Mouse (Mus musculus): Measurements from ENCODE around the gene T. TPM values are rescaled to one million over a fixed set of nuclear protein-coding genes. Genes with fewer than 3 reads are reported as not detected.
A peak's percentile ranks its signal among the peaks of the same experiment; 100 is the strongest.

T gene
- polyA plus RNA-seq, 1 experiment from 2014 or later = 0.54 TPM

DNA sequence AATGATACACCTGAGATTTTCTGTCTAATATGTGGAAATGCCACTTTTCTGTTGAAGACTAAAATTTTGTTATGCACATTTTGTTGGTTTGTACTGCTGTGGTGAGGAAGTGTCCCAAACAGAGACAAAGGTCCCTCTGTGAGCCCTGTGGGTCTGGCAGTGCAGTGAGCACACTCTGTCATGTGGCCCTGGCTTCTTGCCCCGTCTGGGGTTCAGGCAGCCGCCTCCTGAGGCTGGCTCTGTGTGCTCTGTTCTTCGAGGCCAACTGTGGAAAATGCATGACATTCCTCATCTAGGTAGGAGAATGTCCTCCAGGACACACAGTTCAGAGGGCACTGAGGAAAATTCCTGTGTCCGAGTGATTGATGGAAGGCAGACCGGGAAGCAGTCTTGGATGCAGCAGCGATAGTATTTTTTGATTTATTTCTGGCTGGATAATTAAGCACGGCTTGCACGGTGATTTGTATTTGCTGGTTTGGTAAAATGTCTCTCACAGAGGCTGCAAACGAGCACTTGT lies 13.5 kb downstream of the T start:
- no peaks in the 10 kb centered on the region for H3K36me3 ChIP-seq (ENCODE audit: control insufficient read depth, insufficient read depth, low read length)
- no peak overlapping the region for H3K4me3 ChIP-seq (ENCODE audit: low read depth, low read length)
- no peaks in the 10 kb centered on the region for H3K9me3 ChIP-seq (ENCODE audit: control insufficient read depth, low read length)
- ATAC-seq (replicated peaks; ENCODE audit: low FRiP score, low TSS enrichment, low read depth) = no peak
- no peaks in the 10 kb centered on the region for H3K27me3 ChIP-seq (replicated peaks; ENCODE audit: control insufficient read depth, insufficient read depth, low read length)
- H3K9ac ChIP-seq (ENCODE audit: low read length) = no peak overlapping the region
- H3K4me1 ChIP-seq (replicated peaks; ENCODE audit: control insufficient read depth, insufficient read depth, low read length) = no peaks in the 10 kb centered on the region
- no peak overlapping the region for H3K4me2 ChIP-seq (ENCODE audit: low read length)
- WGBS = 14% methylated on average over 9 of the region's 9 CpGs
- DNase-seq (ENCODE audit: low spot score) = no peak
- no peak overlapping the region for H3K27ac ChIP-seq (ENCODE audit: low read depth)

DNA sequence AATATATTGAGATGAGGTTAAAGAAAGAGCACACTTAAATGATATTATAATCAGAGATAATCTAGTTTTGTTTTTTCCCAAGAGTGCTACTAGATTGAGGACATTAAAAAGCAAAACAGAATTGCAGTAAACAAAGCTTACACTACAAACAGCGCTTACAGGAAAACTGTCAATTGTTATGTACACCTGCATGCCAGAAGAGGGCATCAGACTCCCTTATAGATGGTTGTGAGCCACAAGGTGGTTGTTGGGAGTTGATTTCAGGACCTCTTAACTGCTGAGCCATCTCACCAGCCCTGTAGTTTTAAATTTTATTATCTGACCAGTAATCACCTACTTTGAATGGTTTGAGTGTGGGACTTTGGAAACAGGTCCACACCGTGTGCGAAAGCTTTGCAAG lies 14.1 kb downstream of the T start:
- H3K4me2 ChIP-seq (ENCODE audit: low read length) = no peak overlapping the region
- WGBS = 75% methylated on average over 3 of the region's 3 CpGs
- H3K4me1 ChIP-seq (replicated peaks; ENCODE audit: control insufficient read depth, insufficient read depth, low read length) = no peaks in the 10 kb centered on the region
- no peaks in the 10 kb centered on the region for H3K36me3 ChIP-seq (ENCODE audit: control insufficient read depth, insufficient read depth, low read length)
- H3K27me3 ChIP-seq (replicated peaks; ENCODE audit: control insufficient read depth, insufficient read depth, low read length) = no peaks in the 10 kb centered on the region
- H3K4me3 ChIP-seq (ENCODE audit: low read depth, low read length) = no peak overlapping the region
- H3K27ac ChIP-seq (ENCODE audit: low read depth) = no peak overlapping the region
- DNase-seq (ENCODE audit: low spot score) (no peak), ATAC-seq (replicated peaks; ENCODE audit: low FRiP score, low TSS enrichment, low read depth) (no peak)
- no peak overlapping the region for H3K9ac ChIP-seq (ENCODE audit: low read length)
- no peaks in the 10 kb centered on the region for H3K9me3 ChIP-seq (ENCODE audit: control insufficient read depth, low read length)

DNA sequence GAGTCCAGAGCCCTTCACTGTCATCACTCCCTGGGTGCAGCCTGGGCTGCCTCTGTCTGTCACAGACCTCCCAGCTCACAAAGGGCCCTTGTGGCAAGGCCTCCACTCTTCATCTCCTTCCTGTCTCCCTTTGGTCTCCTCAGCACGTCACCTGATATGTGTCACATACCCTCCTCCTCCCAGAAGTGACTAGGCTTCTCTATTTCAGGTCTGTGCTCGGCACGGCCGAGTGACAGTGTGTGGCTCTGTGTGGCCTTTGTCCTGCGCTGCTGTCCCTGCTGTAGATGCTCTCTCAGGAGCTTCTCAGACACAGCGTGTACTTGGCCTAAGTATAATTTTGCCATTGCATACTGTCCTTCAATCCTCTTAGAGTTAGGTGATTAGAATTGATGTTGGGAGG lies 21.0 kb downstream of the T start:
- no peaks in the 10 kb centered on the region for H3K36me3 ChIP-seq (ENCODE audit: control insufficient read depth, insufficient read depth, low read length)
- H3K9me3 ChIP-seq (ENCODE audit: control insufficient read depth, low read length) = no peaks in the 10 kb centered on the region
- WGBS = 63% methylated on average over 6 of the region's 6 CpGs
- H3K9ac ChIP-seq (ENCODE audit: low read length) = no peak overlapping the region
- H3K4me3 ChIP-seq (ENCODE audit: low read depth, low read length) = no peak overlapping the region
- no peak overlapping the region for H3K27ac ChIP-seq (ENCODE audit: low read depth)
- ATAC-seq (replicated peaks; ENCODE audit: low FRiP score, low TSS enrichment, low read depth) (no peak), DNase-seq (ENCODE audit: low spot score) (no peak)
- H3K4me1 ChIP-seq (replicated peaks; ENCODE audit: control insufficient read depth, insufficient read depth, low read length) = no peaks in the 10 kb centered on the region
- H3K4me2 ChIP-seq (ENCODE audit: low read length) = no peak overlapping the region
- 0 out of 2 replicates have a peak, but pooled peaks cover 2% of the 10 kb centered on the region for H3K27me3 ChIP-seq (replicated peaks; ENCODE audit: control insufficient read depth, insufficient read depth, low read length)

- H3K27ac ChIP-seq (ENCODE audit: low read depth) = no peak overlapping the region
- H3K4me2 ChIP-seq (ENCODE audit: low read length) = no peak overlapping the region
- H3K9me3 ChIP-seq (ENCODE audit: control insufficient read depth, low read length) = no peaks in the 10 kb centered on the region
- H3K27me3 ChIP-seq (replicated peaks; ENCODE audit: control insufficient read depth, insufficient read depth, low read length) = 0 out of 2 replicates have a peak, but pooled peaks cover 3% of the 10 kb centered on the region
- H3K36me3 ChIP-seq (ENCODE audit: control insufficient read depth, insufficient read depth, low read length) = no peaks in the 10 kb centered on the region
- ATAC-seq (replicated peaks; ENCODE audit: low FRiP score, low TSS enrichment, low read depth) (no peak), DNase-seq (ENCODE audit: low spot score) (no peak)
- no peak overlapping the region for H3K4me3 ChIP-seq (ENCODE audit: low read depth, low read length)
- WGBS = 69% methylated on average over 7 of the region's 7 CpGs
- H3K9ac ChIP-seq (ENCODE audit: low read length) = no peak overlapping the region
- no peaks in the 10 kb centered on the region for H3K4me1 ChIP-seq (replicated peaks; ENCODE audit: control insufficient read depth, insufficient read depth, low read length)
These were observed 21.4 kb downstream of the T start for GRCm38 (mm10) chr17:8455601-8456000.

DNA sequence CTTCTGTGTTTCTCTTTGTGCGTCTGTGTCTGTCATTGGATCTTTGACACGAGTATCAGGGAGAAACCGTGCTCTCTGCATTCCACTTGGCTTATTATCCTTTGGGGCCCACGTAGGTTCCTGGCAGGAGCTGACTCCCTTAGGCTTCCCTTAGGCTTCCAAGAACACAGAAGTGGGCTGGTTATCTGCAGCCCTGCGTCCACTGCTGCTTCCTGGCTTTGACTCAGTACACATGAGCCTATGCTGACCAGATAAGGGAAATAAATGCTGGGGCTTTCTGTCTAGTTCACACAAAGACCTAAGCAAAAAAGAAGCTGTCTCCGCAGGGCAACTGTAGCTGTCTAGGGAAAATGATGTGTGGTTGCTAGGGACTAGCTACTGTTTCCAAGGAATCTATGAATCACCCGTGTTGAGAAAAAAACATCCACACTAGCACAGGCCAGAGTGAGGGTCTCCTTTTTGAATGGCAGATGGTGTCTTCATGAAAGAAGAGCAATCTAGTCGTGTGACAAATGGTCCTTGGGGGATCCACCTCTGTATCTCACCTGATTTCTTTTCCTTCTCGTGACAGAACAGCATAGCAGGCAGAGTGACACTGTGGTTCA lies 22.7 kb downstream of the T start:
- no peaks in the 10 kb centered on the region for H3K36me3 ChIP-seq (ENCODE audit: control insufficient read depth, insufficient read depth, low read length)
- no peak for ATAC-seq (replicated peaks; ENCODE audit: low FRiP score, low TSS enrichment, low read depth)
- no peak for DNase-seq (ENCODE audit: low spot score)

GRCm38 (mm10) chr17:8461568-8461967 lies 27.3 kb downstream of the T start:
- H3K4me2 ChIP-seq (ENCODE audit: low read length) = no peak overlapping the region
- peak; percentile 76 for DNase-seq (ENCODE audit: low spot score)
- no peaks in the 10 kb centered on the region for H3K4me1 ChIP-seq (replicated peaks; ENCODE audit: control insufficient read depth, insufficient read depth, low read length)
- H3K4me3 ChIP-seq (ENCODE audit: low read depth, low read length) = no peak overlapping the region
- peaks cover 5% of the 10 kb centered on the region for H3K27me3 ChIP-seq (replicated peaks; ENCODE audit: control insufficient read depth, insufficient read depth, low read length)
- no peak overlapping the region for H3K27ac ChIP-seq (ENCODE audit: low read depth)
- no peaks in the 10 kb centered on the region for H3K9me3 ChIP-seq (ENCODE audit: control insufficient read depth, low read length)
- no peak for ATAC-seq (replicated peaks; ENCODE audit: low FRiP score, low TSS enrichment, low read depth)
- 7% methylated on average over 4 of the region's 4 CpGs for WGBS
- no peak overlapping the region for H3K9ac ChIP-seq (ENCODE audit: low read length)
- no peaks in the 10 kb centered on the region for H3K36me3 ChIP-seq (ENCODE audit: control insufficient read depth, insufficient read depth, low read length)

More for the DNA sequence above, 22.7 kb downstream of the T start:
- Histone ChIP-seq H3K4me3 (ENCODE audit: low read depth, low read length) (no peak overlapping the region), H3K9ac (ENCODE audit: low read length) (no peak overlapping the region), H3K4me1 (replicated peaks; ENCODE audit: control insufficient read depth, insufficient read depth, low read length) (no peaks in the 10 kb centered on the region), H3K9me3 (ENCODE audit: control insufficient read depth, low read length) (no peaks in the 10 kb centered on the region), H3K27ac (ENCODE audit: low read depth) (no peak overlapping the region), H3K27me3 (replicated peaks; ENCODE audit: control insufficient read depth, insufficient read depth, low read length) (0 out of 2 replicates have a peak, but pooled peaks cover 3% of the 10 kb centered on the region), H3K4me2 (ENCODE audit: low read length) (no peak overlapping the region)
- 48% methylated on average over 9 of the region's 9 CpGs for WGBS

DNA sequence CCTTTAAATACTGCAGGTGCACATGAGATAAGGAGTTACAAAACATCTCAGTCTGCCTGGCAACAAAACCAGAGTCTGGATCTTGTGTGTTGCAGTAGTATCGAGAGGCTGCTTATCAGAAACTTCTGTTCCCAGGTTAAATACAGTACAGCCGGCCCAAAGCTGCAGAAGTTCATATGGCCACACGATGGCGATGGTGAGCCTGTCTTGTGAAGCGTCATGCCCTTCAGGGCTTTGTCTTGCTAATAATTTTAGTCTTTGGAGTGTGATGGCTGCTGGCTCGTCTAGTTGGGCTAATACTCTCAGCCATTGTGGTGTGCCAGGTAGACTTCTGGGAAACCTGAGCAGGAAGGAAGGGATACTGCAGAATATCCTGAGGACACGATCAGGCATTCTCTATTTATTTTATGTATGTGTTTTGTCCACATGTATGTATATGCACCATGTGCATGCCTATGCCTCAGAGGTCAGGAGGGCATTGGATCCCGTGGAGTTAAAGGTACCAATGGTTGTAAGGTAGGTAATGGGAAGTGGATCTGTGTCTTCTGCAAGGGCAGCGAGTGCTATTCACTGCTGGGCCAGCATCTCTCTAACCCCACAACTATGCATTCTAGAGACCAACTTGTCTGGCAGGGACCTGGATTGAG lies 29.4 kb downstream of the T start:
- ATAC-seq (replicated peaks; ENCODE audit: low FRiP score, low TSS enrichment, low read depth) = peak; percentile 36; the same call in 1 of the 2 replicates
- Histone ChIP-seq H3K27me3 (replicated peaks; ENCODE audit: control insufficient read depth, insufficient read depth, low read length) (peaks cover 18% of the 10 kb centered on the region), H3K27ac (ENCODE audit: low read depth) (no peak overlapping the region), H3K4me2 (ENCODE audit: low read length) (no peak overlapping the region), H3K4me3 (ENCODE audit: low read depth, low read length) (no peak overlapping the region), H3K36me3 (ENCODE audit: control insufficient read depth, insufficient read depth, low read length) (no peaks in the 10 kb centered on the region), H3K9ac (ENCODE audit: low read length) (no peak overlapping the region), H3K4me1 (replicated peaks; ENCODE audit: control insufficient read depth, insufficient read depth, low read length) (no peaks in the 10 kb centered on the region), H3K9me3 (ENCODE audit: control insufficient read depth, low read length) (no peaks in the 10 kb centered on the region)
- peak; percentile 83 for DNase-seq (ENCODE audit: low spot score)
- WGBS = 24% methylated on average over 9 of the region's 9 CpGs

GRCm38 (mm10) chr17:8467771-8468170 lies 33.5 kb downstream of the T start:
- DNase-seq (ENCODE audit: low spot score) = no peak
- H3K4me2 ChIP-seq (ENCODE audit: low read length) = no peak overlapping the region
- ATAC-seq (replicated peaks; ENCODE audit: low FRiP score, low TSS enrichment, low read depth) = no peak
- H3K4me3 ChIP-seq (ENCODE audit: low read depth, low read length) = no peak overlapping the region
- H3K9ac ChIP-seq (ENCODE audit: low read length) = no peak overlapping the region
- no peaks in the 10 kb centered on the region for H3K9me3 ChIP-seq (ENCODE audit: control insufficient read depth, low read length)
- H3K27me3 ChIP-seq (replicated peaks; ENCODE audit: control insufficient read depth, insufficient read depth, low read length) = peaks cover 28% of the 10 kb centered on the region
- H3K36me3 ChIP-seq (ENCODE audit: control insufficient read depth, insufficient read depth, low read length) = no peaks in the 10 kb centered on the region
- no peak overlapping the region for H3K27ac ChIP-seq (ENCODE audit: low read depth)
- no peaks in the 10 kb centered on the region for H3K4me1 ChIP-seq (replicated peaks; ENCODE audit: control insufficient read depth, insufficient read depth, low read length)
- WGBS = 87% methylated on average over 3 of the region's 3 CpGs

Measured in intestine, embryonic 14.5 days (tissue).